Mouse (Mus musculus): ENCODE data around the gene Iqgap1. TPM values are rescaled to one million over a fixed set of nuclear protein-coding genes. Genes with fewer than 3 reads are reported as not detected.
A peak's percentile ranks its signal among the peaks of the same experiment; 100 is the strongest.

Iqgap1 gene
- polyA plus RNA-seq, 1 experiment from 2014 or later, result 75.3 TPM

- H3K36me3 ChIP-seq, result no peaks in the 10 kb centered on the region
- WGBS, result 13% methylated on average over 10 of the region's 10 CpGs
- peak overlapping the region; percentile 75 for H3K4me3 ChIP-seq (replicated peaks)
- ATAC-seq (ENCODE audit: insufficient number of reproducible peaks, low FRiP score, low TSS enrichment, low read depth), result no peak
- H3K4me2 ChIP-seq (replicated peaks), result peak overlapping the region; percentile 72
- no peaks in the 10 kb centered on the region for H3K9me3 ChIP-seq (replicated peaks)
- no peaks in the 10 kb centered on the region for H3K27me3 ChIP-seq
- H3K4me1 ChIP-seq, result peaks cover 11% of the 10 kb centered on the region; the same call in 1 of the 2 replicates
- peak overlapping the region; percentile 94; the same call in 1 of the 2 replicates for H3K9ac ChIP-seq
- H3K27ac ChIP-seq (replicated peaks), result peak overlapping the region; percentile 96
These were observed 136.6 kb downstream of the Iqgap1 start for GRCm38 (mm10) chr7:80689221-80689591.

- peak; percentile 85 for ATAC-seq (ENCODE audit: insufficient number of reproducible peaks, low FRiP score, low TSS enrichment, low read depth)
- Histone ChIP-seq H3K4me1 (peaks cover 11% of the 10 kb centered on the region; the same call in 1 of the 2 replicates), H3K36me3 (no peaks in the 10 kb centered on the region), H3K27me3 (no peaks in the 10 kb centered on the region), H3K27ac (replicated peaks) (peak within 1 kb of the TSS; percentile 96), H3K9ac (peak within 1 kb of the TSS; percentile 94), H3K4me3 (replicated peaks) (peak within 1 kb of the TSS; percentile 75), H3K4me2 (replicated peaks) (peak within 1 kb of the TSS; percentile 72), H3K9me3 (replicated peaks) (no peaks in the 10 kb centered on the region)
- 0% methylated on average over 76 of the region's 83 CpGs for WGBS
These were observed 137.1 kb downstream of the Iqgap1 start, which contains the start of gene Crtc3 for GRCm38 (mm10) chr7:80688556-80689220. Crtc3 (minus strand) TSS chr7:80688877.

- Histone ChIP-seq H3K9ac (peak overlapping the region; percentile 94), H3K27me3 (no peaks in the 10 kb centered on the region), H3K4me3 (replicated peaks) (peak overlapping the region; percentile 75), H3K36me3 (no peaks in the 10 kb centered on the region), H3K27ac (replicated peaks) (peak overlapping the region; percentile 96), H3K9me3 (replicated peaks) (no peaks in the 10 kb centered on the region), H3K4me2 (replicated peaks) (peak overlapping the region; percentile 72), H3K4me1 (peaks cover 11% of the 10 kb centered on the region)
- ATAC-seq (ENCODE audit: insufficient number of reproducible peaks, low FRiP score, low TSS enrichment, low read depth), result peak; percentile 49
- WGBS, result 1% methylated on average over 68 of the region's 69 CpGs
These were observed 137.8 kb downstream of the Iqgap1 start for GRCm38 (mm10) chr7:80687721-80688555.

GRCm38 (mm10) chr7:80685639-80686038 is 140.1 kb downstream of the Iqgap1 start:
- Histone ChIP-seq H3K27me3 (no peaks in the 10 kb centered on the region), H3K27ac (replicated peaks) (no peak overlapping the region), H3K9ac (no peak overlapping the region), H3K36me3 (no peaks in the 10 kb centered on the region), H3K9me3 (replicated peaks) (no peaks in the 10 kb centered on the region), H3K4me1 (peaks cover 21% of the 10 kb centered on the region), H3K4me2 (replicated peaks) (no peak overlapping the region), H3K4me3 (replicated peaks) (no peak overlapping the region)
- WGBS, result 83% methylated on average over 5 of the region's 5 CpGs
- ATAC-seq (ENCODE audit: insufficient number of reproducible peaks, low FRiP score, low TSS enrichment, low read depth), result no peak

GRCm38 (mm10) chr7:80682630-80683029 is 143.1 kb downstream of the Iqgap1 start:
- no peaks in the 10 kb centered on the region for H3K27me3 ChIP-seq
- H3K4me2 ChIP-seq (replicated peaks), result no peak overlapping the region
- H3K36me3 ChIP-seq, result no peaks in the 10 kb centered on the region
- H3K9ac ChIP-seq, result no peak overlapping the region
- no peak for ATAC-seq (ENCODE audit: insufficient number of reproducible peaks, low FRiP score, low TSS enrichment, low read depth)
- H3K9me3 ChIP-seq (replicated peaks), result no peaks in the 10 kb centered on the region
- no peak overlapping the region for H3K27ac ChIP-seq (replicated peaks)
- peaks cover 27% of the 10 kb centered on the region for H3K4me1 ChIP-seq
- 80% methylated on average over 1 of the region's 1 CpGs for WGBS
- H3K4me3 ChIP-seq (replicated peaks), result no peak overlapping the region

GRCm38 (mm10) chr7:80680218-80680847 is 145.4 kb downstream of the Iqgap1 start:
- H3K27ac ChIP-seq (replicated peaks), result no peak overlapping the region
- H3K9ac ChIP-seq, result no peak overlapping the region
- 15% methylated on average over 12 of the region's 12 CpGs for WGBS

GRCm38 (mm10) chr7:80672323-80672722 is 153.5 kb downstream of the Iqgap1 start:
- Histone ChIP-seq H3K4me2 (replicated peaks) (no peak overlapping the region), H3K4me3 (replicated peaks) (no peak overlapping the region), H3K27me3 (no peaks in the 10 kb centered on the region), H3K9me3 (replicated peaks) (no peaks in the 10 kb centered on the region), H3K9ac (no peak overlapping the region), H3K4me1 (peaks cover 22% of the 10 kb centered on the region), H3K36me3 (peaks cover 10% of the 10 kb centered on the region), H3K27ac (replicated peaks) (no peak overlapping the region; the same call in 1 of the 2 replicates)
- ATAC-seq (ENCODE audit: insufficient number of reproducible peaks, low FRiP score, low TSS enrichment, low read depth), result no peak
- WGBS, result 56% methylated on average over 3 of the region's 3 CpGs

More at GRCm38 (mm10) chr7:80680218-80680847, 145.4 kb downstream of the Iqgap1 start:
- no peak for ATAC-seq (ENCODE audit: insufficient number of reproducible peaks, low FRiP score, low TSS enrichment, low read depth)
- Histone ChIP-seq H3K4me3 (replicated peaks) (no peak overlapping the region), H3K4me2 (replicated peaks) (0 out of 2 replicates have a peak overlapping the region, but pooled peaks have one; percentile 8), H3K4me1 (peaks cover 26% of the 10 kb centered on the region), H3K9me3 (replicated peaks) (no peaks in the 10 kb centered on the region), H3K27me3 (no peaks in the 10 kb centered on the region), H3K36me3 (peaks cover 6% of the 10 kb centered on the region; the same call in 1 of the 2 replicates)

- 81% methylated on average over 6 of the region's 6 CpGs for WGBS
- no peak overlapping the region for H3K9ac ChIP-seq
These were observed 154.9 kb downstream of the Iqgap1 start for GRCm38 (mm10) chr7:80670889-80671288.

GRCm38 (mm10) chr7:80667190-80667589 is 158.6 kb downstream of the Iqgap1 start:
- Histone ChIP-seq H3K9me3 (replicated peaks) (no peaks in the 10 kb centered on the region), H3K4me3 (replicated peaks) (no peak overlapping the region), H3K36me3 (0 out of 2 replicates have a peak, but pooled peaks cover 4% of the 10 kb centered on the region), H3K4me1 (peaks cover 29% of the 10 kb centered on the region), H3K27me3 (no peaks in the 10 kb centered on the region), H3K9ac (no peak overlapping the region), H3K4me2 (replicated peaks) (peak overlapping the region; percentile 2; the same call in 1 of the 2 replicates), H3K27ac (replicated peaks) (peak overlapping the region; percentile 88)
- WGBS, result 42% methylated on average over 11 of the region's 11 CpGs
- no peak for ATAC-seq (ENCODE audit: insufficient number of reproducible peaks, low FRiP score, low TSS enrichment, low read depth)

More at GRCm38 (mm10) chr7:80670889-80671288, 154.9 kb downstream of the Iqgap1 start:
- no peak for ATAC-seq (ENCODE audit: insufficient number of reproducible peaks, low FRiP score, low TSS enrichment, low read depth)
- Histone ChIP-seq H3K27ac (replicated peaks) (no peak overlapping the region), H3K36me3 (peaks cover 4% of the 10 kb centered on the region; the same call in 1 of the 2 replicates), H3K4me3 (replicated peaks) (no peak overlapping the region), H3K27me3 (no peaks in the 10 kb centered on the region), H3K4me1 (peaks cover 32% of the 10 kb centered on the region), H3K9me3 (replicated peaks) (no peaks in the 10 kb centered on the region), H3K4me2 (replicated peaks) (no peak overlapping the region)

GRCm38 (mm10) chr7:80666198-80666915 is 159.4 kb downstream of the Iqgap1 start:
- 21% methylated on average over 10 of the region's 10 CpGs for WGBS
- ATAC-seq (ENCODE audit: insufficient number of reproducible peaks, low FRiP score, low TSS enrichment, low read depth), result peak; percentile 84

More at GRCm38 (mm10) chr7:80666198-80666915, 159.4 kb downstream of the Iqgap1 start:
- 0 out of 2 replicates have a peak, but pooled peaks cover 4% of the 10 kb centered on the region for H3K36me3 ChIP-seq
- no peak overlapping the region for H3K4me2 ChIP-seq (replicated peaks)
- H3K4me1 ChIP-seq, result peaks cover 32% of the 10 kb centered on the region
- no peaks in the 10 kb centered on the region for H3K27me3 ChIP-seq
- no peak overlapping the region for H3K9ac ChIP-seq
- H3K9me3 ChIP-seq (replicated peaks), result no peaks in the 10 kb centered on the region
- H3K27ac ChIP-seq (replicated peaks), result peak overlapping the region; percentile 88
- no peak overlapping the region for H3K4me3 ChIP-seq (replicated peaks)

Data from embryonic facial prominence, embryonic 15.5 days (tissue).